Comparison of ENCODE assay signal across 8 mouse cellular contexts in the genomic region with DNA sequence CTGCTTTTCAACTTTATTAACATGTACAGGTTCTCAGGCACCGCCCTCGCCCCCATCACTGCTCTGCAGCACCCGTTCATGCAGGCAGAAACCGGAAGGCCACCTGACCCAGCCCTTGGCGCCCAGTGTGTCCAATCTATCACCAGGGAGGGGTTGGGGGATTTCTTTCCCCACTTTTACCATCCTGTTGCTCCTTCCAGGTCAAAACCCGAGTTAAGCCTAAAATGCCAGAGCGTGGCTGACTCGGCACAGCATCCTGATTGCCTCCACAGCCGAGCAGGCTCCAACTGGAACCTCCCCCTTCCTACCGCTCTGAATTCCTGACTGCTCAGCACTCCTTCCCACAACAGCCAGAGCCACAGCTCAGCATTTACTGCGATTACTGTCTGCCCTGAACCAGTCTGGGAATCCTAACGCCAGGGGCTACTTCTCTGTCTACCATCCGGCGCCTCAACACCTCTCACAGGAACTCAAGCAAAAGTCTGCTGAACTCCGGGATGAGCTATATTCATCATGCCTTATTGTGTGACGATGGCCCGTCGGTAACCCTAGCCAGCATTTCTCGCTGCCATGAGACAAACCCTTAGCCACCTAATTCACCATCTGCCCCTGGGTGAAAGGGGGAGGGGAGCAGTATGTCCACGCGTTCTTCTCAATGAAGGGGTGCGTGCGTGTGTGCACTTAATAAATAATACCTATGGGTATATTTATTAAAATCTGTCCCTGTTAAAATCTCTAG. TPM values are rescaled to one million over a fixed set of nuclear protein-coding genes. Genes with fewer than 3 reads are reported as not detected.
A peak's percentile ranks its signal among the peaks of the same experiment; 100 is the strongest.
DNase-seq lines count a peak whose midpoint lies in the region; ATAC-seq lines count a peak whose summit lies in the region.

No protein-coding gene starts in this region.

- ATAC-seq in erythroblast, adult 5-6 weeks (replicated peaks; ENCODE audit: low FRiP score, poor library complexity, severe bottlenecking): peak; percentile 24; the same call in 1 of the 2 replicates

- intact Hi-C loops in heart, postnatal 10 days (cut with DNase I): loop anchor here (5.0 kb wide), 1 partner anchor 118 kb away; no protein-coding TSS in a partner anchor

- peak; percentile 23 to 46 for DNase-seq in frontal cortex, postnatal 36 days (ENCODE audit: low spot score in 2 of 2)
- DNase-seq in frontal cortex, postnatal 14 days (ENCODE audit: low spot score in 2 of 2): no peak
- DNase-seq in NIH3T3 (ENCODE audit: low read depth): peak; percentile 71
- peak; percentile 64 to 74 for DNase-seq in heart, postnatal 10 days
- DNase-seq in kidney, postnatal 36 days: peak; percentile 74 to 81
- DNase-seq in mesoderm, embryonic 11.5 days (ENCODE audit: low read depth, low spot score): peak; percentile 72
- DNase-seq in spleen, postnatal 36 days (ENCODE audit: low spot score in 2 of 2): peak; percentile 72 to 74

RNA-seq across cellular contexts. Expression of gene Ezr, which starts 3.6 kb away (rescaled TPM):
- total RNA-seq in erythroblast, adult 5-6 weeks (2015; ENCODE audit: low replicate concordance): 9.4 and 23.2 TPM in 2 replicates
- total RNA-seq in erythroblast, adult 5-6 weeks (2017; ENCODE audit: low replicate concordance): 64.2 and 120 TPM in 2 replicates
- 10 to 100 TPM; 68.1 to 83.6 TPM for total RNA-seq in heart, postnatal 10 days (2021)

Comparison
In these comparisons a context has a peak if more than half of its experiments do, and no peak if none do; other contexts are left out.
1. DNase-seq: peak in frontal cortex, postnatal 36 days (2 of 2), NIH3T3 (single experiment), heart, postnatal 10 days (2 of 2), kidney, postnatal 36 days (2 of 2), mesoderm, embryonic 11.5 days (single experiment) and spleen, postnatal 36 days (2 of 2); none in frontal cortex, postnatal 14 days (0 of 2).